Mouse (Mus musculus) embryo, embryonic 11.5 days (tissue): Measurements from ENCODE around the gene Zap70.

ENCODE experiments used
- DNase-seq: peaks from one replicate; pipeline ENCODE4 v3.0.0-alpha.2; 2012; ENCODE audit warnings: low read depth, low spot score

The Zap70 gene

DNA sequence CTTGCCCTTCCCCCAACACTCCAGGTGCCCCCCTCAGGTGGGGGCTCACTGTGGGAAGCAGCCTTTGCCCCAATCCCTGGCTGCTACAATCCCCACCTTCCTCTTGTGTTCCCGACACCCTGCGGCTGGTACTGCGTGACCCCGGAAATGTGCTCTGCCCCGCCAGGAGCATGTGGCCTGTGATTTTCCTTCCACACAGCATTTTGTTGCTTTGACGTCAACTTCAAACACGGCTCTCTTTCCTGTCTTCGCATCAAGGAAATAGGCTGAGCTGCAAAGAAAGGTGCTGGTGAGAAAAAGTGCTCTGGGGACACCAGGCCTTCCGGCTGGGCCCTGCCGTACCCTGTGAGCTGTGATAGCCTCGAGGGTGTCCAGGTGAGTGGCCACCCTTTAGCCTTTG is at the start of gene Zap70:
Zap70 (plus strand) TSS at position 231 of the 400 bp plus-strand sequence.
- no peak for DNase-seq

DNA sequence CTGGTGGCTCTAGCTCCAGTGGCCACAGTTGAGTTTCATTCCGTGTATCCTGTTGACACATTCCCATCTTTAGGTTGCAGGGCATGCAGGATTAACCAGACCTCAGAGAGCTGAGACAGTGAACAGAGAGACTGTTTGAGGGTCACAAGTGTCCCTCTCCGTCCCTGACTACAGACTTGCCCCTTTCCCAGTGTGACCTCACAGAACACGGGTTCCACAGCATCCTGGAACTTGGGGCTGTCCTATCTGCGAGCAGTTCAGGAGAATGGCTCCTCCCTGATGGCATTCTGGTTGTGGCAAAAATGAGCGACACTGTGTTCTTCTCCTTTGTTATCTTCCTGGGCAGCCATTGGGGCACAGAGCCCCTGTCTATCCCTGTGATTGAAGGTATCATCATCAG is 47.3 kb upstream of the Zap70 start, which contains the start of gene Actr1b:
Actr1b (minus strand) TSS at position 112 of the 400 bp plus-strand sequence.
- no peak for DNase-seq

DNA sequence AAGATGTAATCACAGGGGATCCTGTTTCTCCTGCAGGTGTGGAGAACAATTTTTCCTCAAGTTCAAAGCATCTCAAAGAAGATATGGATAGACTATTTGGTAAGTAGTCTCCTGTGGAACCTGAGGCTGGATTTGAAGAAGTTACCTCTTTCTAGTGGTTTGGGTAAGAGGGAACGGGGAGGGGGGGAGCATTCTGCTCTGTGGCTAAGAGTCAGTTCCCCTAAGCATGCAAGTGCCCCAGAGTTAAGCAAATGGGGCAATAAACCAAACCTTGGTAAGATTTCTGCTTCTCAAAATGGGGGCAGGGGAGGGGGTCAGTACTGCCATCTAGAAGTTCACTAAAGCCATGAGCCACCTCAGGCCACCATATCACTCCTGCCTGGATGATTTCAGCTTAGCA is 42.8 kb upstream of the Zap70 start:
- no peak for DNase-seq

DNA sequence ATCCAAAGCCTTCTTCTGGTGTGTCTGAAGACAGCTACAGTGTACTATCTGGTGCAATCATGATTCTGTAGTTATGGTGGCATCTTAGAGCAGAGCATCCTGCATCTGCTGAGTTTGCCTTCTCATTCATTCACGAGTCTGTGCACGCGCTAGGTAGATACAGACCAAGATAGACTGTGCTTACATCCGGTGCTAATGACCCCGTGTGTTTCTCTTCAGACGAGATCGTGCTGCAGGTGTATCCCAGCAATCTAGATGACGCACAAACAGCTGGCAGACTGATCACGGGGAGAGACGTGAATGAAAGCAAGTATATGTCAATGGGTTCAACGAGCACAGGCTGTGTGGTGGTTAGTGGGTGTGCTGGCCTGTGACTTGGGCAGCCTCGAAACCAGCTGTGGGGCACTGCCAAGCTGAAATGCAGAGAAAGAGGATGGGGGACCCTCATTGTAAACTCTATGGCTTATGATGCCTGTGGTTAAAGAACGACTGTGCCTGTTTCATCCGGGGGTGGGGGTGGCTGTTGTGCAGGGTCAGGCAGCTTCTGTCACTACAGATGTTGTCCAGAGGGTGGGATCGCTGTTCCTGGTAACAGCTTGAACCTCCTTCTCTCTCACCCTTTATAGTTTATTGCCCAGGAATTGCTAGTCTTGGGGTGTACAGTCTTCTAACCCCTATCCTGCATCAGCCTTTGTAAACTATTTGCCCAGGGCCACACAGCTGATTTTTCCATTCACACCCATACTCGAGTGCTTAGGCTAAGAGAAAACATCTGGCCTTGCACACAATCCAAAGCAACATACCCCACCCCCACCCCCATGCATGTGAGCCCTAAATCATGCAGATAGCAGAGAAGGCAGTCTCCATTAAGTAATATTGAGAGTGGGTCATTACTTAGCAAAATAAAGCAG is 38.2 kb upstream of the Zap70 start:
- no peak for DNase-seq

DNA sequence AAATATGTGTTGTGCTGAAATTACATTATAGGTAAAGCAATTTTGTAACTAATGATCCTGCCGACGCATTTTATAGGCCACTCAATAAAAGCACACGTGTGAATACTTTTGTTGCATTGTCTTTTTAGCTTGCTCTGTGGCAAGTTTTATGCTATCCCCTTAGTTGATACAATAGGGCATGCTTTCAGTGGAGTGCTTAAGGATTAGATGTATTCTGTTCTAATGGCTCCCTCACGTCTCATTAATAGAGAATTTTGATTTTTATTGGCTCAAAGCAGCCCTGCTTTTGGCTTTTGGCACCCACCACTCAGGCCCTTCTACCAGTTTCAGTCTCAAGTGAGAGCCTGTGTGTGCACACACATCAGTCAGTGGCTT is 37.6 kb upstream of the Zap70 start:
- no peak for DNase-seq

DNA sequence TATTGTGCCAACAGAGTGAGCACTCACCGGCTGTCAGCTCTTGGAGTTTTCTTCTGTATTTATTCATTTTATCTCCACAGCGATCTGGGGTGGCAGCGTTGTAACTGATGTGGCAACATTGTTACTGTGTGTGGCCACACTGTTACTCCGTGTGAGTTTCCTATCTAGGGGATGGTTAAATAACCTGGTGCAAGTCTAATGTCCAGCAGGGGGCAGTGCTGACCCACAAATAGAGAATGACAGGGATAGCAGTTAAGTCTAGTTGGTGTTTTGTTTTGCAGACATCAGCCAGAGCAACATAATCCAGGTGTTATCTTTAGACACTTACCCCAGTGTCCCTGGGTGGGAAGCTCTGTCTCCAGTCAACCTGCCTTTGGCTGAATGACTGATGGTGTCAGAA is 24.3 kb upstream of the Zap70 start:
- peak; percentile 77 for DNase-seq

DNA sequence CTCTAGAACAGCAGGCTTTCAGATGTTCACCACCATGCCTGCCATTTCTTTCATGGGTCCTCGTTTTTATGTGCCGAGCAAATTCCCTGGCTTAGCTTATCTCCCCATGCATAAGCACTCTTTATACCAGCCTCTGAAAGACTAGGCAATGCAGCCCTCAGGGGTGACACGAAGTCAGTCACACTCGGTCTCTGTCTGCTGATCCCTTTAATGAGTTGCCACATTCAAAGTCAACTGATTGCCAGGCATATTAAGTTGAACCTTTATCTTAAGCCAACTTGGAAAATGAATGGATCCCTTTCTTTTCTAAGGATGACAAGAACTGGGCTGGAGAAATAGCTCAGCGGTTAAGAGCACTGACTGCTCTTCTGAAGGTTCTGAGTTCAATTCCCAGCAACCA is 22.4 kb upstream of the Zap70 start:
- no peak for DNase-seq

DNA sequence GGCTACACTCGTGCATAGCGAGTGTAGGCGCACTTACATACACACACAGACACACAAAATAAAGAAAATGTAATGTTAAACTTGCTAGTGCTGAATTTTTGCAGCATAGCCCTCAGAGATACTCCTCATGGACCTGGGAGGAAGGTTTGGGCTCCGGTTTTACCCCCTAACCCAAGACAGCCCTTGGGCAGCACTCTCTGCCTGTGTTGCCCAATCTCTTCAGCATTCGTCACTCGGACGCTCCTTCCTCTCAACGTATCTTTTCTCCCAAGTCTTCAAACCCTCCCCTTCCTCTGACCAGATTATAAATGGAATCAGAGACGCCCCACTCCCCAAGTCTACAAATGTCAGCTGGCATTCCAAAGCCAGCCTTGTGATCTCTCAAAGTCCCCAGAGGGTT is 18.6 kb upstream of the Zap70 start:
- no peak for DNase-seq

DNA sequence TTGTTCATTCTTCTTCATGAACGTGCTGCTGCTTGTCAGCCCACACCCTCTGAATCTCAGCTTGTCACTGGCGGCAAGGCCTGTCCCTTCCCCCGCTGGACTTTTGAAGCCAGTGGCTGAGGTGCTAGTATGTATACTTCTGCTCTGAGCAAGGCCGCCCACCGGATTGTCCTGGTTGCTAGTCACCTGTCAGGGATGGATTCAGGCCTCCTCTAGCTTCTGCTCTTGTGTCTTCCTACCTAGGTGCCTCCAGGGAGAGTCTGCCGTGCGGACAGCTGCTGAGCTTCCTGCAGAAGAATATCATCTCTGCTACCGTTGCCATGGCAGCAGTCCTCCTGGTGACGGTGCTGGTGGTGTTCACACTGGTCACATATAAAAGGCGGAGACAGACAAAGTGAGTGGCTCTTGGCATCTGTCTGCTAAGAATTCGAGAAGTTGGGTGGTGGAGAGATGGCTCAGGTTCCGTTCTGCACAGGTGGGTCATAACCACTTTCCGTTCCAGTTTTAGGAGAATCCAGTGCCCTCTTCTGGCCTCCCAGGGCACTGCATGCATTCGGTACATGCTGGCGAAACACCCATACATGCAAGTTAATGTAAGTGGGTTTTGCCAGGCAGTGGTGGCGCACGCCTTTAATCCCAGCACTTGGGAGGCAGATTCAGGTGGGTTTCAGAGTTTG is 17.2 kb upstream of the Zap70 start:
- DNase-seq, result peak; percentile 49

DNA sequence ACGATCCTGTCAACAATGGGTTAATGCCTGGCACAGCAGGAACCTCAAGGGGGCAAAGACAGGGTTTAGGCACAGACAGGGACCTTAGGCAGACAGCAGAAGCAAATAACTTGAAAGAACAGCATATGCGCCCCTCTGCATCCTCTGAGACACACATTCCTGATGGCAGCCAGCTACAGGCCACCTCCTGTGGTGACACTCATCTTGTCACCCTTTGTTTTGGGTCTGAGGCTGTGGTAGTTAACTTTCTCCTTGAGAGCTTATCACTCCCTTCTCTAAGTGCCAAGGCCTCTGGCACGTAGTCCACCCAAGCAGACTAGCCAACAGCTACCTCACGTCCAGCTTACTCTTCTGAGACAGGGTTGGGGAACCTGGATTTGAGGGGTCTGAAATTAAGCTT is 15.9 kb upstream of the Zap70 start:
- no peak for DNase-seq

DNA sequence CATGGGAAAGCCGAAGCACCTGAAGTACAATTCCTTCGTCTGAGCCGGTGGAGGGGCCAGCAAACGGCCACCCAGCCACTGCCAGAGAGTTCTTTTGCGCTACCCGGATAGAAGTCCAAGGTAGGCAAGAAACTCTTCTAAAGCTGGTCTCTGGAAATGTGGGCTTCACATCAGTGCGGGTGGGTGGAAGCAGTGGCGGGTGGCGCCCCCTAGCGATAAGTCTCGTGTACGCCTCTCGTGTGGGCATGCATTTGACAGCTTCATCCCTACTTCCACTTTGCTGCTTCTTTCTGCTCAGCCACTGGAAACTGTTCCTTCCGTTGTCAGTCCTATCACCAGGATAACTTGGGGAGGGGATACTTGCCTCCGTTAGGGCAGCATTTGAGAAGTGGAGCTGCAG is 15.1 kb upstream of the Zap70 start:
- DNase-seq, result no peak

DNA sequence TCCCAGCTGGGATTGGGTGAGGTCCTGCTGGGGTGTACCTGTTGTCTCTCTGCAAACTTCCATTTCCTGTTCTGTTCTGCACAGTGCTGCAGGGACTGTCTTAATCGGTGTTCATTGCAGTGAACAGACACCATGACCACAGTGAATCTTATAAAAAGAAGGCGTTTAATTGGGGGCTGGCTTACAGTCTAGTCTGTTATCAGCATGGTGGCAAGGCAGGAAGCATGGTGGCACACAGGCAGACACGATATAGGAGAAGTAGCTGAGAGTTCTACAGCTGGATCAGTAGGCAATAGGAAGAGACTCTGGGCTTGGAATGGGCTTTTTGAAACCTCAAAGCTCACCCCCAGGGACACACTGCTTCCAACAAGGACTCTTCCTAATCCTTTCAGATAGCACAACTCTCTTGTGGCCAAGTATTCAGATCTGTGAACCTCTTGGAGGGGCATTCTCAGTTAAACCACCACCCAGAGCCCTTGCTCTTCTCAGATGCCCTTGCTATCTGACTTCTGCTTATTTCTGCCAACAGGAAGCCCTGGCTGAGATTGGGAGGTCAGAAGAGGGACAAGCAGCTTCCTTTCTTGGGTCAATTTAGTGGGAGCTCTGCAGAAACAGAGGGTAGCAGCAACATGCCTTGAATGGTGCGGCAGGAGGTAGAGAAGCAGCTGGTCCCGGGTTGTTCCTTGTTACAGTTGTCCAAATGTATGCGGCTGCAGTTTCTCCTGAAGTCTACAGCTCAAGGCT is 7.5 kb upstream of the Zap70 start:
- DNase-seq, result no peak

DNA sequence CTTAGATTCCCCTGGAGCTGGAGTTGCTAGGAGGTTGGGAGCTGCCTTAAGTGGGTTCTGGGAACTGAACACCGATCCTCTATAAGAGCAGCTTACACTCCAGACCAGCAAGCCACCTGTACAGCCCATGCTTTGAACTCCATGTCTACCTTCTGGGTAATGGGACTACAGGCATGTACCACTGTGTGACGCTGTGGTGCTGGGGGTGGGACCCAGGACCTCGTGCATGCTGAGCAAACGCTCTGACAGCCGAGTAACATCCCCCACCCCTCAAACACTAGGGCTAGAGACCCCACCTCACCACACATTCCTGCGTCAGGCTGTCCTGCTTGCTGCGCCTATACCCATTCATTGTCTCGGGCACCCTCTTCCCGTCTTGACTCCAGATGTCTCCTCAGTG is 3.0 kb upstream of the Zap70 start:
- DNase-seq, result no peak

DNA sequence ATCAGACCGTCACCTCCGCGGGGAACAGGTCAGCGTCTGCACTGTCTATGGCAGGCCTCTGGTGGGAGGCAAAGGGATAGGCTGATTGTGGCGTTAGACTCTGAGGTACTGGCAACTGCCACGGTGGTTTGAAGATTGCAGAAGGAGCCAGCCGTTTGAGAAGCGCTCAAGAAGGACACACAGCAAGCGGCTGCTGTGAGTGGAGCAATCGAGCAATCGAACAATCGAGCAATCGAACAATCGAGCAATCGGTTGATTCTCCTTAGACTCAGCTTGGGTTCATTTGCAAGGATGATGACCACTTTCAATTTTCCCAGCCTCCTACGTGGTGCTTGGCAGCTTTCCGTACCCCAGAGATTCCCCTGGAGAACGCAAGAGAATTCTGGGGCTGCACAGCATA is 2.5 kb upstream of the Zap70 start:
- no peak for DNase-seq

DNA sequence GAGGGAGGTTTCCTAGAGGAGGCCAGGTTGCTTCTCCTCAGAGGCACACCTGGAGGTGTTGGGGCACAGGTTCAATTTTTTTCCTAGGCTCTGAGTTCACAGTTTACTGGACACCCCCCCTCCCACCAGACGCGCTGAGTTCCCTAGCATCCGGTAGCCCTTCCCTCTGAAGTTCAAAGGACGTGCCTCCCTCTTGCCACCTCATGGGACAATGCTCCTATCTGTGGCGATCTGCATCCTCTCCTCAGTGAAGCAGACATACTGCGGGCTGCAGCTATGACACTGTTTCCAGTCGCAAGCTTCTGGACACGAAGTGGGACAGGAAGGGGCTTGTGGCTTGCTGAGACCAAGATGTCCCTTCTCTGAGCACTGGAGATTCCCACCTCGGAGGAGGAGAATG is 1.2 kb upstream of the Zap70 start:
- DNase-seq, result no peak

DNA sequence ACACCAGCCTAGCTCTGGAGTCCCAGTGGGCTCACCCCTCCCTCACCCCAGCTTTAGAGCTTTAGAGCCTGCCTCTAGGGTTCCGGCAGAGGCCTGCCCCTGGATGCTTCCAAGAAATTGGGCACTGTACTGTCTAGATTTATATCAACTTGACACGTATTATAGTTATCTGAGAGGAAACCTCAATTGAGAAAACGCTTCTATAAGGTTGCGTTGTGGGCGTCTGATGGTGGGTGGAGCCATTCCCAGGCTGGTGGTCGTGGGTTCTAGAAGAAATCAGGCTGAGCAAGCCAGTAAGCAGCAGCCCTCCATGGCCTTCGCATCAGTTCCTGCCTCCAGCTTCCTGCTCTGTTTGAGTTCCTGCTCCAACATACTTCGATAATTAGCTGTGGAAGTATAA is 537 bp upstream of the Zap70 start:
- DNase-seq, result no peak

DNA sequence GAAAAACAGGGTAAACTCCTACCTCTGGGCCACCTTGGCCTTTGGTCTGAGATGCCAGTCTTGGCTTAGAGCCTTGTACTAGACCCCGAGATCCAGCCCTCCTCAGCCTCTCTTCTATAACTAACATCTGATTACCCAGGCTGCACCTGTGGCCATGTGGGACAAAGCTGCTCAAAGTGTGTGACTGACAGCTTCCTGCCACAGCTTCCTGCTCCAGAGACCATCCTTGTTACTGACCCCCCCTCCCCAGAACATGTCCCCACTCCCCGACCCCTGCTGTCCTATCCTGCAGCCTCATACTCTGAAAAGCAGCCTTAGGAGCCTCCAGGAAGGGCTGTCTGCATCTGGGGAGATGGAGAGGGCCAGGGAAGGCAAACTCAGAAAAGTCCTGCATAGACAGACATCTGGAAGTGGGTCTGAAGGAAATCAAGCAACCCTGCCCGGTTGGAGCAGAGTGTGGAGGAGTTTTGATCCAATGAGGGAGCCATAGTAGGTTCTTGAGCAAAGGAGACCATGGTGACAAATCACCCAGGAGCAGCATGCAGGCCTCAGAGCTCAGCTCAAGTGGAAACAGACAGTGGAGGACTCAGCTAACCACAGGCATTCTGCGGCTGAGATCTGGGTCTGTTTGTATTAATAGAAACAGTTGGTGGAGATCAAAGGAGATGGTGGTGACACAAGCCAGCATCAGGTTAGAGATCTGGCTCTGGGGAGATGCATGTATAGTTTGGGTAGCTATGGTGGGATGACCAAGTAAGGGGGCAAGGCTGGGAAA is 5.0 kb downstream of the Zap70 start:
- no peak for DNase-seq

DNA sequence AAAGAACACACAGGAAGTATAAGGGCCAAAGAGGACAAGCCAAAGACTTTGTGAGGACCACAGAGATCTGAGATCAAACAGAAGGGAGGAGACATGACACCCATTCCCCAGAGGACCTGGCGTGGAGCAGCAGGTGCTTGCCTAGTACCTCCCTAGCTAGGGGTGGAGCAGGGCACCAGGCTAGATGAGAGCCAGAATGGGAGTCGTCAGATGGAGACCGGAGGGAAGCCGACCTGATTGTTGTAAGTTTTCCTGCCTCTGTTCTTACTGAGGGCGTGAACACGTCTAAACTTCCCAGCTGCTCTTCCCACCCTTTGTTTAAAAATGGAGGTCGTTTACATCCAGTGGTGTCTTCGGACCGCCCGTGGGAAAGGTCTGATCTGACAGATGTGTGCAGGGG is 5.7 kb downstream of the Zap70 start:
- DNase-seq, result no peak

DNA sequence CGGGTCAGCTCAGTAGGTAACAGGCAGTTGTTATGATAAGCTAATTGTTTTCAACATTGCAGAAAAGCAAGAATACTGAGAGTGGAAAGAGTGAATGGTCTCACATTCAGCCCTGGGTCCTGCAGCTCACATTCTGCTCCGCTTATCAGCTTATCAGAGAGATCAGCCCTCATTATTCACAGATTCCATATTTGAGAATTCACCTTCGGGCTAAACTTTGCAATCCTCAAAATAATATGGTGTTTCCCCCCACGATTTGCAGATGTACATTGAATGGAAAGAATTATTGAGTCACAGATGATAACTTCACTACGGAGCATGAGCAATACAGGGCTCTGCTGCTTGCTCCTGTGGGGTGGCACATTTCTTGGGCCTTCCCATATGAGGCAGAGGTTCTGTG is 7.2 kb downstream of the Zap70 start:
- no peak for DNase-seq

DNA sequence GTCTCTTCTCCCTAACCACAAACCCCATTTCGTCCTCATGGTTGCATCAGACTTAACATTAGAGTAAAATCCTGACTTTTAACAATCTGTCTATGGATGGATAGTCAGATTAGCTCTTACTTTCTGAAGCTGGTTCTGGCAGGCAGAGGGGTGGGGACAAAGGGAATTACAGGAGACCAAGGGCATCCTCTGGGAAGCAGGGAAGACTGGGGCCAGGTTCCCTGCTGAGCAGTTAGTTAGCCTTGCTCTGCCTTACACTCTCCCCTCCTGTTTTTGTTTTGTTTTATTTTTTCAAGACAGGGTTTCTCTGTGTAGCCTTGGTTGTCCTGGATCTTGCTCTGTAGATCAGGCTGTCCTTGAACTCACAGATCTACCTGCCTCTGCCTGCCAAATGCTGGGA is 8.4 kb downstream of the Zap70 start:
- DNase-seq, result no peak

DNA sequence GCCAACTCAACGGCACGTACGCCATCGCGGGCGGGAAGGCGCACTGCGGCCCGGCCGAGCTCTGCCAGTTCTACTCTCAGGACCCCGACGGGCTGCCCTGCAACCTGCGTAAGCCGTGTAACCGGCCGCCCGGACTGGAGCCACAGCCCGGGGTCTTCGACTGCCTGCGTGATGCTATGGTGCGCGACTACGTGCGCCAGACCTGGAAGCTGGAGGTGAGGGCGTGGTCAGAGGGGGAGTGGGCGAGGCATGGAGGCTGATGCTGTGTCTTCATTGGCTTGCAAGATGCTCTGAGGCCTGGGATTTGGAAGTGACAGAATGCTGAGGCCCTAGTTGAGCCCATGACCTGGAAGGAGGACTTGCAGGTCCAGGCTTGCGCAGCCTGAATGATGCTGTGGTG is 9.4 kb downstream of the Zap70 start:
- no peak for DNase-seq
